Mouse (Mus musculus): ENCODE measurements at regions not wholly inside any gene's neighbourhood (a gene's known extent, or its start where the extent isn't known, plus 50 kb on each side); places are given as distances from the start of the nearest gene placed in this dataset.

DNA sequence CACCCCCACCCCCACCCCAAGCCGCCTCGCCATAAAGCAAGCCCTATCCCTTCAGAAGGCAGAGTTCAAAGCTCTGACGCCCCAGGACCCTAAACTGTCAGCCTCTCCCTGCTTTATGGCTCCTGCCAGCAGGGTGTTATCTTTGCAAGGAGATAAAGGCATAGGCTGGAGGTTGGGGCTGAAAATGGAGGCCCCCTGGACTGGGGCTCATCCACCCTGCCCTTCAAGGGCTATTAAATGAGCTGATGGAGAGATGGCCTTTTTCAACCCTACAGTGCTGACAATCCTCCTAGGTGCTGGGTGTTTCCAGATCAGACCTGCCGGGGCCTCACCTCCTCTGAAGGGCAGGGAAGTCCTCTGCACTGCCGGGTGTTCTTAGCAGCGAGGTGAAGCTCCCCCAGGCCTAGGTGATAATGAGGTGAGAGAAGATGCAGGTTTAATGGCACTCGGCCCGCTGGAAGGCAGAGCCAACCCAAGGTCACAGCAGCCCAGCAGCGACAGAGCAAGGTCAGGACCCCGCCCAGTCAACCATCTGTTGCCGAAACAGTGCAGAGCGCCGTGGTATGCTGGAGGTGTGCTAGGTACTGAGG is 153.4 kb downstream of the Mycn start:
- Histone ChIP-seq H3K27ac (ENCODE audit: control insufficient read depth, insufficient read depth, low read depth, low read length, poor library complexity) (no peak overlapping the region), H3K4me1 (ENCODE audit: control insufficient read depth, insufficient read depth, low read length) (no peaks in the 10 kb centered on the region), H3K4me3 (replicated peaks; ENCODE audit: control insufficient read depth, low read depth, low read length) (no peak overlapping the region)
- 80% methylated on average over 13 of the region's 13 CpGs for WGBS
- TF ChIP-seq CTCF (IDR thresholded peaks at IDR 0.05; ENCODE audit: control insufficient read depth, insufficient read depth, low read length) (no peak), POLR2A (IDR thresholded peaks at IDR 0.05; ENCODE audit: borderline replicate concordance, control insufficient read depth, low read depth, low read length) (no peak)

- 70% methylated on average over 19 of the region's 19 CpGs for WGBS
Observed at GRCm38 (mm10) chr12:12787608-12788262, 154.0 kb downstream of the Mycn start.

GRCm38 (mm10) chr12:12787161-12787560 is 154.6 kb downstream of the Mycn start:
- Histone ChIP-seq H3K27ac (ENCODE audit: control insufficient read depth, insufficient read depth, low read depth, low read length, poor library complexity) (no peak overlapping the region), H3K4me3 (replicated peaks; ENCODE audit: control insufficient read depth, low read depth, low read length) (no peak overlapping the region), H3K4me1 (ENCODE audit: control insufficient read depth, insufficient read depth, low read length) (no peaks in the 10 kb centered on the region)
- 65% methylated on average over 4 of the region's 4 CpGs for WGBS
- TF ChIP-seq CTCF (IDR thresholded peaks at IDR 0.05; ENCODE audit: control insufficient read depth, insufficient read depth, low read length) (no peak), POLR2A (IDR thresholded peaks at IDR 0.05; ENCODE audit: borderline replicate concordance, control insufficient read depth, low read depth, low read length) (no peak)

More at GRCm38 (mm10) chr12:12787608-12788262, 154.0 kb downstream of the Mycn start:
- no peak overlapping the region for H3K4me3 ChIP-seq (replicated peaks; ENCODE audit: control insufficient read depth, low read depth, low read length)
- no peak for TF ChIP-seq CTCF (IDR thresholded peaks at IDR 0.05; ENCODE audit: control insufficient read depth, insufficient read depth, low read length)
- H3K27ac ChIP-seq (ENCODE audit: control insufficient read depth, insufficient read depth, low read depth, low read length, poor library complexity), result no peak overlapping the region
- H3K4me1 ChIP-seq (ENCODE audit: control insufficient read depth, insufficient read depth, low read length), result no peaks in the 10 kb centered on the region

DNA sequence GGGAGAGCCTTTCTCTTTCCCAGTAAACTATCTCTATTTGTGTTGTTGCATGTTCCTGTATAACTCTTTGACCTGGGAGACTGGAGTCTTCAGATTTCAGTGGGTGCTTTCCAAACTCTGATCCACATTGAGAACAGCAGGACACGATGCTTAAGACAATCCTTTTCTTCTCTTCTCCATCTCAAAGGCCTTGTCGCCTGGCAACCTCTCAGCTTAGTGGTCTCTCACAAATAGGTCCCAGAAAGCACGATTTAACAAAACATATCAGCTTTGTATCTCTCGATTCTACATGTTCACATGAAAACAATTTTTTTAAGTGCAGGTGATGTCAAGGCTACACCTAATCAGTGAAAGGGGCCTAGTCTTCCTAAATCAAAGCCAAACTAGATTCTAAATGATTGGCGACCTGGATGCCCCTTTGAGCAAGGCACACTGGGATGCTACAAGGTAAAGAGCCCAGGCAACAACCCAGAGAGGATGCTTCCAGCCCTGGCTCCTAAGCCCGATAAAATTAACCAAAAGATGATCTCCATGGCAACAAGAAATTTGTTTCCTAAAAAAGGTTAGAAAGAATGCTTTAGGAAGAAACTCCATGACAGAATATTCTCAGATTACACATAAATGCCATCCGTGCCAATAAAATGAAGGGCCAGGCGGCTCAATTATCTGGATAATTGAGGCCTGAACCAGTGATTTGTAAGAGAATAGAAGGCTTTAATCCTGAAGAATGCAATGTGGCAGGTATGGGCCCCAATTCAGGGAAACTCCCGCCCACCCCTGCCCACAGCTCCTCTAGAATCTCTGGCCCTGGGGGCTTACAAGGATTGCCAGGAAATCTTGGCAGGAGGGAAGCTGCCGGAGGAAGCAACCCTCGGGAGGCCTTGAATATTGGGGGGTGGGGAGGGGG is 157.8 kb downstream of the Mycn start:
- TF ChIP-seq POLR2A (IDR thresholded peaks at IDR 0.05; ENCODE audit: borderline replicate concordance, control insufficient read depth, low read depth, low read length) (no peak), CTCF (IDR thresholded peaks at IDR 0.05; ENCODE audit: control insufficient read depth, insufficient read depth, low read length) (no peak)
- Histone ChIP-seq H3K27ac (ENCODE audit: control insufficient read depth, insufficient read depth, low read depth, low read length, poor library complexity) (no peak overlapping the region), H3K4me1 (ENCODE audit: control insufficient read depth, insufficient read depth, low read length) (no peaks in the 10 kb centered on the region), H3K4me3 (replicated peaks; ENCODE audit: control insufficient read depth, low read depth, low read length) (no peak overlapping the region)
- WGBS, result 75% methylated on average over 11 of the region's 11 CpGs

DNA sequence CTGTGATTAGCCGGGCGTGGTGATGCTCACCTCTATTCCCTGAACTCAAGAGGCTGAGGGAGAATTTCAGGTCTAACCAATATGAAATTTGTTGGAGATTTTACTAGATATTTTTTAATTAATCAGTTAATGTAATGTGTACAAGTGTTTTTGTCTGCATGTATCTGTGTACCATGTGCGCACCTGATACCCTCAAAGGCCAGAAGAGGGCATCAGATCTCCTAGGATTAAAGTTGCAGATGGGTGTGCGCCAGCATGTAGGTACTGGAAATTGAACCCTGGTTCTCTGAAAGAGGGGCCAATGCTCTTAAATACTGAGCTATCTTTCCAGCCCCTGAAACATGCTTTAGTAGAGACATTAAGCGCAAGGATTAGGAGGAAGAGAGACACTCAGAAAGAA is 160.2 kb downstream of the Mycn start:
- TF ChIP-seq POLR2A (IDR thresholded peaks at IDR 0.05; ENCODE audit: borderline replicate concordance, control insufficient read depth, low read depth, low read length) (no peak), CTCF (IDR thresholded peaks at IDR 0.05; ENCODE audit: control insufficient read depth, insufficient read depth, low read length) (no peak)
- Histone ChIP-seq H3K27ac (ENCODE audit: control insufficient read depth, insufficient read depth, low read depth, low read length, poor library complexity) (no peak overlapping the region), H3K4me1 (ENCODE audit: control insufficient read depth, insufficient read depth, low read length) (no peaks in the 10 kb centered on the region), H3K4me3 (replicated peaks; ENCODE audit: control insufficient read depth, low read depth, low read length) (no peak overlapping the region)
- 82% methylated on average over 5 of the region's 5 CpGs for WGBS

GRCm38 (mm10) chr12:12778563-12779256 is 163.0 kb downstream of the Mycn start:
- no peak overlapping the region for H3K27ac ChIP-seq (ENCODE audit: control insufficient read depth, insufficient read depth, low read depth, low read length, poor library complexity)
- no peaks in the 10 kb centered on the region for H3K4me1 ChIP-seq (ENCODE audit: control insufficient read depth, insufficient read depth, low read length)
- 20% methylated on average over 4 of the region's 4 CpGs for WGBS
- TF ChIP-seq CTCF (IDR thresholded peaks at IDR 0.05; ENCODE audit: control insufficient read depth, insufficient read depth, low read length) (no peak), POLR2A (IDR thresholded peaks at IDR 0.05; ENCODE audit: borderline replicate concordance, control insufficient read depth, low read depth, low read length) (no peak)
- no peak overlapping the region for H3K4me3 ChIP-seq (replicated peaks; ENCODE audit: control insufficient read depth, low read depth, low read length)

DNA sequence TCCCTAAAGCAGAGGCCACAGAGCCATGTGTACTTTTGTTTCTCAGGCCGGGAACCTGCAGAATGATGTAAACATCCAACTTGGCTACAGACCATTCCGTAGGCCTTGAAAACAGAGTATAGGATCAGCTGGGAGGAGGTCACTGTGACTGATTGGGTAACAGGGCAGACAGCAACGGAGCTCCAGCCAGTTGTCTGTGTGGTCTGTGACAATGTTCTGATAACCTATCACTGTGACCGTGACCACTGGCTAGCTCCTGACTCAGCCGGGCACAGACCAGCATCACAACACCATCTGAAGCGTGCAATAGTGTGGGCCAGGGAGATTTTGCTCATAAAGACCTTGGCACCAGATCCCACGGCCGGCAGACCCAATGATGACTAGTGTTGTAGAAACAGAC is 164.3 kb downstream of the Mycn start:
- Histone ChIP-seq H3K4me3 (replicated peaks; ENCODE audit: control insufficient read depth, low read depth, low read length) (no peak overlapping the region), H3K4me1 (ENCODE audit: control insufficient read depth, insufficient read depth, low read length) (no peaks in the 10 kb centered on the region), H3K27ac (ENCODE audit: control insufficient read depth, insufficient read depth, low read depth, low read length, poor library complexity) (no peak overlapping the region)
- TF ChIP-seq POLR2A (IDR thresholded peaks at IDR 0.05; ENCODE audit: borderline replicate concordance, control insufficient read depth, low read depth, low read length) (no peak), CTCF (IDR thresholded peaks at IDR 0.05; ENCODE audit: control insufficient read depth, insufficient read depth, low read length) (no peak)
- 78% methylated on average over 8 of the region's 8 CpGs for whole genome bisulfite sequencing

GRCm38 (mm10) chr12:12776783-12777182 is 164.9 kb downstream of the Mycn start:
- WGBS, result 74% methylated on average over 6 of the region's 6 CpGs
- no peak for TF ChIP-seq CTCF (IDR thresholded peaks at IDR 0.05; ENCODE audit: control insufficient read depth, insufficient read depth, low read length)
- TF ChIP-seq POLR2A (IDR thresholded peaks at IDR 0.05; ENCODE audit: borderline replicate concordance, control insufficient read depth, low read depth, low read length), result no peak
- Histone ChIP-seq H3K4me3 (replicated peaks; ENCODE audit: control insufficient read depth, low read depth, low read length) (no peak overlapping the region), H3K27ac (ENCODE audit: control insufficient read depth, insufficient read depth, low read depth, low read length, poor library complexity) (no peak overlapping the region), H3K4me1 (ENCODE audit: control insufficient read depth, insufficient read depth, low read length) (no peaks in the 10 kb centered on the region)
